Mouse (Mus musculus) retina, adult 2 months (tissue): ENCODE results near the gene Pstk.
"Not testable (repeated sequence)": the region's sequence is repeated elsewhere in the genome, so short reads cannot be mapped to it uniquely, and the experiment has no call there.

Experiments
- DNase-seq: peaks from one replicate; pipeline ENCODE4 v3.0.0-alpha.2; 2012; ENCODE audit warnings: low read depth, low spot score

The Pstk gene

DNA sequence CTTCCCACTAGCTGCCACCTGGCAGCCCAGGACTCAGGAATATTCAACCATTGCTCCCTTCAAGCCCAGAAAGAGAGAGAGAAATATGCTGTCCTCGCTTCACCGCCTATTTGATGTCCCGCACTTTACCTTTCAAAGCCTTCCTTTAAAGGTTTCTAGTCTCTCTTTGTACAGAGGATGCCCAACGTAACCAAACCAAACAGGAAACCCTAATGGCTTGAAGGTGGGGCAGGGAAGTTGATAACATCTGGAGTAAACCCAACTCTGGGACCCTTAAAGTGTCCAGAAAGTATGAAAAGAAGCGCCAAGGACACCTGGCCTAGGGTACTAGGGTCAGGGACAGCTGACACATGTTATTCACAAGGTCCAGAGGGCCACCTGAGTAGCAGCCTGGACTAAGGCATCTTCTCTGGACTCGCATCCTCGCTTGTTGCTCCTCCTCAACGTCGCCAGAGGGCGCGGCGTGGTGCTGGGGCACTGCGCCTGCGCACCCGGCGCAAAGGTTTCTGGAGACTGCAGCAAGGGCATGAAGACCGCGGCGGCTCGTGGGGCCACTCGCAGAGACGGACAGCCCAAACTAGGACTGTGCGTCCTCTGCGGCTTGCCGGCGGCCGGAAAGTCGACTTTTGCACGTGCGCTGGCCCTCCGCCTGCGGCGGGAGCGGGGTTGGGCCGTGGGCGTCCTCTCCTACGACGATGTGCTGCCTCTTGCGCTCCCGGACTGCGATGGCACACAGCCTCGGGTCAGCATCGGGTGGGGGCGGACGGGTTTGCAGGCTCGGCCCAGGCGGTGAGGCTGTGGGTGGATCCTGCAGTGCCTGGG is at the start of gene Pstk:
Gene Pstk (plus strand): TSS at position 494 of the 822 bp plus-strand sequence.
- DNase-seq: peak; percentile 77

GRCm38 (mm10) chr7:131322192-131322591 is 48.7 kb upstream of the Pstk start, which contains the start of gene Cuzd1:
Cuzd1 (minus strand) TSS chr7:131322292.
- no peak for DNase-seq

DNA sequence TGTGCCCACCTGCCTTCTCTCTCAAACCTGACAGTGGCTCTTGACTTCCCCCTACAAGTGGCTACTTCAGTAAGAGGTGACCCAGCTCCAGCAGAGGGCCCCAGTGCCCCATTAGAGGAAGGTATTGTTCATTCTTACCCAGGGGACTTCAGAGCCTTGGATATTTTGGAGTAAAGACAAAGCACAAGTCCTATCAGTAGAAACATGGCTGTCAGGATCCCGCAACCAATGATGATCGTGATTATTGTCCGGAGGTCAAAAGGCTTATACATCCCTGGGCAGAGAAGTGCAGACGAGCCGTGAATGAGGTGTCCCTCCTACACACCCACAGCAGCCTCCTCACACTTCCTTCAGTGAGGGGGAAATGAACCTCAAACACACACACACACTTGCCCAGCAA is 43.9 kb upstream of the Pstk start:
- DNase-seq: no peak

- DNase-seq: no peak
These were observed 41.5 kb upstream of the Pstk start, which contains the start of gene Fam24b for GRCm38 (mm10) chr7:131329416-131329815. Fam24b (minus strand) TSS chr7:131329516.

GRCm38 (mm10) chr7:131331688-131332087 is 39.3 kb upstream of the Pstk start:
- DNase-seq: no peak

- DNase-seq: no peak
These were observed 37.4 kb upstream of the Pstk start, which contains the start of gene Fam24a for GRCm38 (mm10) chr7:131333564-131333963. Fam24a (plus strand) TSS chr7:131333864.

GRCm38 (mm10) chr7:131337502-131338068 is 33.4 kb upstream of the Pstk start:
- DNase-seq: no peak

DNA sequence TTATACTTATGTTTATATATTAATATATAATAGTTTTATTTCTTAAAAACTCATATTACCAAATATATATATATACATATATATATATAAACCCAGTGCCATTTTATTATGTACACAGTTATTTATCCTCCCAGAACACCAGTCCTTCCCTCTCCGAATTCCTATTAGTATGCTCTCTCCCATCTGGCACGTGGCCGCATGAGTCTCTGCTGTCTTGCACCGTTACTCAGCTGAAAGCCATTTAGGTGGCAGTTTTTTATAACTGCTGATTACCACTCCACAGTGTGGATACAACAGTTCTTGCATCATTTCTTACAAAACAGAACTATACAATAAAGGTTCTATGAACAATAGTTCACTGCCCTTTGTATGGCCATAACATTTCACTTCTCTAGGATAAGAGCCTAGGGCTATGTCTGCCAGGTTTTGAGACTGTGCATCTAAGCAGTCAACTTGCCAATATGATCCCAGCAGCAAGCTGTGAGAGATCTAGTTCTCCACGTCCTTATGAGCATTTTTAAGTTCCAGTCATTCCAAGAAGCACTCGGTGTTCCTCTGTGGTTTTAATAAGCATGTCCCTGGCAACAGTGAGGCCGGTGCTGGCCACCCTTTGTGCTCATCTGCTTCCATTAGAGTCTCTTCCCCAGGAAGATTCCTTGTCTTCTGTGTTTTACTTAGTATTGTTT is 24.9 kb upstream of the Pstk start:
- DNase-seq: no peak

- DNase-seq: no peak
These were observed 14.8 kb upstream of the Pstk start for GRCm38 (mm10) chr7:131356105-131356504.

DNA sequence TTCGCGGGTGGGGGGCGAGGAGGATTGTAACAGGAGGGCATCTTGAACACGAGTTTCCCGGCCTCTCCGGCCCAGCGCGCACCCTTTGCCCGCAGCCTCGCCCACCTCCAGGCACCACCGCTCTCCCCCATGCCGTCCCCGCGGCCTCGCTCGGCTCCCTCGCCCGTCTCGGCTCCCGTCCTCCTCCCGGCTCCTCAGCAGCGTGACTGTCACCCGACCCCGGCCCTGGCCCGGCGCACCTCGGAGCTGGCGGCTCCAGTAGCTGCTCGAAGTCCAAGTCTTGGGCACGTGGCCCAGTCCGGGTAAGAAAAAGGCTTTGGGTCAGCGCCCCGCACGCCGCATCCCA is 8.7 kb upstream of the Pstk start:
- DNase-seq: no peak

GRCm38 (mm10) chr7:131362615-131363300 is 8.2 kb upstream of the Pstk start, which contains the start of gene 2310057M21Rik:
2310057M21Rik (minus strand) TSS chr7:131362759.
- DNase-seq: peak; percentile 96

- no peak for DNase-seq
These were observed 6.8 kb upstream of the Pstk start for GRCm38 (mm10) chr7:131364131-131364530.

DNA sequence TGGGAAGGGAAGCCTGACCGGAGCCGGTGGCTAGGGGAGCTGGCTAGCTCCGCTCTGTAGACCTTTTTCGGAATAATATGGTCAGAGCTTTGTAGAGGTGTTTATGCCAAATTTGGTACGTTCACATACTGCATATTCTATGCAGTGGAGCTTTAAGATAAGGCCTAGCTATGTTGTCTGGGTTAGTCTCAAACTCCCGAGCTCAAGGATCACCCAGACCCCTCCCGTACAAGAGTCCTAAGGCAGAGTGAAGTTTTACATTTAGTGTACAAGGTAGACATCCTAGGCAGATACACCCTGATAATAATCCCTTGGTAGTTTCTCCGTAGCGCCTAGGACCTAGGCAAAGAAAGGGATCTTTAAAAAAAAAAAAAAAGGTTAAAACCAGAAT is 524 bp downstream of the Pstk start:
- no peak for DNase-seq

GRCm38 (mm10) chr7:131371880-131372651 is 1.1 kb downstream of the Pstk start:
- DNase-seq: no peak

DNA sequence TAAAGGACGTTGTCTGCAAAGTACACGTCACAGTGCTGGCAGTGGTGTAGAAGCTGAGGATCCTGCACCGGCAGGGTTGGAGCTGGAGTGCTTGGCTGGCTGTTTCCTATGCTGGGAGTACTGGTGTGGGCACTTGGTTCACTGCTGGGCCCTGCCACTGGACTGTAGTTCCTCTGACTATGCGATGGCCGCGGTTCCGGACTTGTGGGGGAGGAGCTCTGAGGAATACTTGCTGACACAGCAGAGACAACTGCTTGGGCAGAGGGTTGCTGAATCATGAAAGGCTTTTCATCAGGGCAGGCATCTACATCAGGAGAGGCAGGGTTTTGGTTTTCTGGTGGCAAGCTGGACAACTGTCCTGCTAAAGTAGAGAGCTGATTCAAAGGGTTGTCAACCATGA is 20.8 kb downstream of the Pstk start:
- DNase-seq: not testable (repeated sequence)

- DNase-seq: no peak
These were observed 38.5 kb downstream of the Pstk start for GRCm38 (mm10) chr7:131409321-131409987.

- DNase-seq: no peak
These were observed 39.0 kb downstream of the Pstk start for GRCm38 (mm10) chr7:131409988-131410385.

- peak; percentile 97 for DNase-seq
These were observed 39.6 kb downstream of the Pstk start, which contains the start of the genes Ikzf5 and Acadsb for GRCm38 (mm10) chr7:131410416-131411058. Ikzf5 (minus strand) TSS chr7:131410521. Acadsb (plus strand) TSS chr7:131410601.

- no peak for DNase-seq
These were observed 40.4 kb downstream of the Pstk start for GRCm38 (mm10) chr7:131411221-131411940.
